Mouse (Mus musculus) embryonic fibroblast, embryonic 13.5 days (primary cell): Measurements from ENCODE around the gene Cyp1a2.

Source experiments
- CTCF ChIP-seq: IDR thresholded peaks from 2 replicates; pipeline ENCODE4 v1.5.1; 2011; ENCODE audit warnings: mild to moderate bottlenecking, control low read depth, low read length, moderate library complexity, borderline replicate concordance; ENCODE audit not compliant: insufficient read depth
- POLR2A ChIP-seq: IDR thresholded peaks from 2 replicates; pipeline ENCODE4 v1.6.1; 2011; ENCODE audit warnings: low read depth, mild to moderate bottlenecking, control low read depth, low read length, moderate library complexity

DNA sequence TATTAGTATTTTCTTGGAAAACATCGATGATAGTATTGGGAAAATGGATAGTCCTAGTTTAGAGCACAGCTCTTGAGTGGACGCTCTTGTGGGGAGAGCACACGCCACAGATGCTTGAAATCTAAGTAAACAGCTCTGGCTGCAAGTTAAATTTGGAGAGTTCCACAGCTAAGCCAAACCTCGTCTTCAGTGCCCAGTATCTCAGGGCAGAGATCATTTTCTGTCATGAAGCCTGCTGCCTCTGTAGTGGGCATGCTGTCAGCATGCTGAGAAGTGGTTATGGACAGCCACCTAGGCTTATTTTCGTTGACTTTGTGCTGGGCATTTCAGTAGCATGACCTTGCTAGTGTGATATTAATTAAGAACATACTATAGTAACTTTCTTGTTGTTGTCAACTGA, 40.3 kb upstream of the Cyp1a2 start:
- TF ChIP-seq CTCF (no peak), POLR2A (no peak)
